Mouse (Mus musculus): ENCODE results near the gene Nhp2.

Gene Nhp2

GRCm38 (mm10) chr11:51619409-51620060 lies at the start of gene Nhp2:
Gene Nhp2 (plus strand): TSS chr11:51619735.
- peak; percentile 95 to 98 for DNase-seq (ENCODE audit: low spot score in 2 of 2)

DNA sequence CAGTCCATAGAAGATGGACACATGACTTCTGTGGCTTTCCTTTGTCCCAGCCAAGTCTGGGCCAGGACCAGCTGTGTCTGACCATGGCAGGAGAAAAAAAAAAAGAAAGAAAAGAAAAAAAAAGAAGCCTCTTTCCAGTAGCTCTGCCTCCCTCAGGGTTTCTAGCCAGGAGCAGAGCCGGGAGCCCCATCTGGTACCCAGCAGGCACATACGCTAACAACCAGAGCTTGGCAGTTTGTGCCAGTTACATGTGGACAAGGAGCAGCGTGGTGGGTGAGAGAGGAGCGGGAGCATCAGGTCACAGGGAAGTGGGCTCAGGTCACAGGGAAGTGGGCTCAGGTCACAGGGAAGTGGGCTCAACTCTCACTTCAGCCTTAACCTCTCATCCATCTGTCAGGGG lies 43.1 kb upstream of the Nhp2 start:
- DNase-seq (ENCODE audit: low spot score in 2 of 2): no peak

DNA sequence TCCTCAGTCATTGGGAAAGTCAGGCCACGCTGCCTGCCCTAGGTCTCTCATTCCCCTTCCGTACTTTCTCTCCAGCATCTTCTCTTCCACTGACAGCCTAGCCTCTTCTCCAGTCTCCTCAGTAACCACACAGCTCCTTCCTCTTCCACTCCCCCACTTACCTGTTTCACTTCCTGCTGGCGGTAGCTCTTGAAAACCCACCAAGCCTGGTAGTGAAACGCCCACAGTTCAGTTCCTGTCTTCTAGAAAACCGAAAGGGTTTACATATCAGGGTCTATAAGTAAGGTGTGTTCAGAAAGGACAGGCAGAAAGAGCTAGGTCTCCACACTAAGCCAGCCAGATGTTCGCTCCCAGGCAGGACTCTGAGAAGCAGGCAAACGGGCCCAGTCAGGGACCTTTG lies 41.9 kb upstream of the Nhp2 start:
- no peak for DNase-seq (ENCODE audit: low spot score in 2 of 2)

DNA sequence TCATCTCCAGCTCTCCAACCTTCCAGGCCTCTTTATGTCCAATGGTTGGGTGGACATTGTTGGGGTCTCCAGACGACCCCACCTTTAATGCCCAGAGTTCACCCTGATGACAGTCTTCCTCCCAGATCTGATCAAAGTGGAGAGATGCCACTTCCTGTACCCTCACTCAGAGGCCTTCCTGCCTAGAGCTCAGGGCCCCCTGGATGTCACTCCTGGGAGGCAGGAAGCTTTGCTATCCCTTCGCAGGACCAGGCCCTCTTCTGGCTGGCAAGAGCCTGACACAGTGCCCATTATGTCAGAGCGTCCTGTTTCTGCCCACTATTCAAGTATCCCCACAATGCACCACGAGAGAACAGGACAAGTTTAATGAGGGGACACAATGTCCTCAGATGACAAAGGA lies 40.5 kb upstream of the Nhp2 start:
- no peak for DNase-seq (ENCODE audit: low spot score in 2 of 2)

DNA sequence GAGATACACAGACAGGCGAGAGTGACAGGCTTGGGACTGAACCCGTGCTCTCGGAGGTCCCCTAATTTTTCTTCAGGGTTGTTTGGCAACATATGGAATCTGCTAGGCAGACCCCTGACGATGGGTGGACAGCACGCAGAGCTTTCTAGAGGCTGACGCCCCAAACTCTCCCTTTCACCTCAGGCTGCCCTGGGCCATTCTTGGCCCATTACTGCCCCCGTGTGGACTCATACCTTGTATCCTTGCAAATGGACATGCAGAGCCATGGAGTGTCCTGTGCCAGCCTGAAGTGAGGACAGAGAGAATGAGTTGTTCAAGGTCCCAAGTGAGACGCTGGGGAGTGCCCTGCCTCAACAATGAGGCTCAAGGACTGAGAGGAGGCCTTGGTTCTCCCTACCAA lies 36.8 kb upstream of the Nhp2 start:
- DNase-seq (ENCODE audit: low spot score in 2 of 2): peak; percentile 37 to 59

GRCm38 (mm10) chr11:51584057-51584430 lies 35.5 kb upstream of the Nhp2 start:
- peak in 1 of 2 experiments; percentile 18 for DNase-seq (ENCODE audit: low spot score in 2 of 2)

DNA sequence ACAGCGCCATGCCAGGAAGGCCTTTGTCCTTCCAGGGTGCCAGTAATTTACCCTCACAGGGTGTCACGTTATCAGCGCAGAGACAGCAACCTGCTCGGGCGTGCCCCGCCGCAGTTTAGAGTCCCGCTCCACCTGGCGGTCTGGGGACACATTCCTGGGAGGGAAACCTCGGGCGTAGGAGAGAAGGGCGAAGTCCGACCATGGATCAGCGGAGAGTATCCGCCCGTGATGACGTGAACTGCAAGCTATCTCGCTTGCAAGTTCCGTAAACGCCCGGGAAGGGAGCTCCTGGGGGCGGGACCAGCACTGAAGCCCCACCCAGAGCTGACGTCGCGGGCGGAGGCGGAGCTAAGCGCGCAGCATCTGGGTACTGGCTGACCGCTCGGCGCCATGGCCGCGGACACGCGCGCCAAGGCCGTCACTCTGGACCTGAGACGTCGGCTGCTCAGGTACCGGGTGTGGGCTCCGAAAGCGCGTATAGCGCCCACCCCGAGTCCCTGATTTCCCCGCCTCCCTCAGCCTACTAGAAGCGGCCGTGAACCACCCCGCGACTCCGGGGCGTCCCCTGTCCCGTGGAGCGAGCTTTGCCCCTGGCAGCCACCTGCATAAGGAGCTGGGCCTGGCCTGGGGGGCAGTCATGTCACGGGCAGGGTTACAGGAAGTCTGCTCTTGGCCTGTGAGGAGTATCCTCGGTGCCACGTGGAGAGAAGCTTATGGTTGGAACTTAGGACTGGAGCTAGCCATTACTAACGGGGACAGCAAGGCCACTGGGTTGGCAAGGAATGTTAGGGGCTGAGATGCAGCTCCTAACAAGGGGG lies 34.9 kb upstream of the Nhp2 start, which contains the start of gene Phykpl:
TSS of gene Phykpl (plus strand) at position 327 of the 818 bp plus-strand sequence.
- peak; percentile 97 to 98 for DNase-seq (ENCODE audit: low spot score in 2 of 2)

DNA sequence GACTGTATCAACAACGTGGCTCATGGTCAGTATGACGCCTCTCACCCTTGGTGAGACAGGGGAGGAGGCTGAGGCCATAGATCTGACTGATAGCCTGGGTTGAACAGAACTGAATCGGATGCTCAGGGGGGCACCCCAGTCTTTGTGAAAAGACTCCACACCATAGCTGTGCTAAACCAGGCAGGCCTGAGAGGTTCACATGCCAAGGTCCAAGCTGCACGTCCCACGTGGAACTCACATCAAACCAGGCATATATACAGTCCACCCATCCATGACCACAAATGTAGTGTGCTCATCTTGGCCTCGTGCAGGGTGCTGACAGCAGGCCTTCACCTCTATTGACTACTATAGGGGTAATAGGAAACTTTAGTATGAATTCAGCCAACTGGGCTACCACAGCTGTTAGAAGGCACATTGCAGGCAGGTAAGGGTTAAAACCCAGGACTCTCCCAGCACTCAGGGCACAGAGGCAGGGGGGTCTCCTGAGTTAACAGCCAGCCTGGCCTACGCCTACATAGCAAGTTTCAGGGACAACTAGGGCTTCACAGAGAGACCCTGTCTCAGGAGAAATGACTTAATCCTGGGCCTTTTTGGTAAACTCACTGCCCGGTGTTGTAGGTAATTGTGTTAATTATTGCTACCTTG lies 33.8 kb upstream of the Nhp2 start:
- no peak for DNase-seq (ENCODE audit: low spot score in 2 of 2)

DNA sequence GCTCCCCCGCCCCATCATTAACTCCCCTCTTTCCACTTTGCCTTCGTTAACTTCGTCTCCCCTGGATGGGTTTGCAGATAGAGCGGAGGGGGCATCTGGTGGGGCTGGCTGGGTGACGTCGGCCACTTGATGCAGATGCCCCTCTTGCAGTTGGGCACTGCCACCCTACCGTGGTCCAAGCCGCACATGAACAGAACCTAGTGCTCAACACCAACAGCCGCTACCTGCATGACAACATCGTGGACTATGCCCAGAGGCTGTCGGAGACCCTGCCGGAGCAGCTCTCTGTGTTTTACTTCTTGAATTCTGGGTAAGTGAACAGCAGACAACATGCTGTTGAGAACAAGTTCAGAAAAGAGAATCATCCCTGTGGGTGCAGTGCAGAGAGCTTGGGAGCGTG lies 33.1 kb upstream of the Nhp2 start:
- DNase-seq (ENCODE audit: low spot score in 2 of 2): no peak

DNA sequence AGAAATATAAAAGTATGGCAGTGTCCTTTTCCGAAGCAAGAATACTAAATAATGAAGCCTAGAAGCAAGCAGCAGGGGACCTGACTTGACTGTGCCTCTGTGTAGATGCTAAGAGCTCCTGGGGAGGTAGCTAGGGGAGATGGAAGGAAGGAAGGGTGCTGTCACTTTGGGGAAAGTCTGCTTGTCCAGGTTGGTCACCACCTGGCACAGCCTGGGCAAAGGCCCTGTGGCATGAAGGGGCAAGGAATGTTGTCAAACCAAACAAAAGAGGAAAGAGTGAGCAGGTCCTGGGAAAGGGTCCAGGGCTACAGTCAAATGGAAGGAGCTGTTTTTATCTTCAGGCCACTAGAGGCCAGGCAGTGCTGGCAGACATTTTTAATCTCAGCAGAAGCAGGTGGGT lies 32.5 kb upstream of the Nhp2 start:
- DNase-seq (ENCODE audit: low spot score in 2 of 2): no peak

DNA sequence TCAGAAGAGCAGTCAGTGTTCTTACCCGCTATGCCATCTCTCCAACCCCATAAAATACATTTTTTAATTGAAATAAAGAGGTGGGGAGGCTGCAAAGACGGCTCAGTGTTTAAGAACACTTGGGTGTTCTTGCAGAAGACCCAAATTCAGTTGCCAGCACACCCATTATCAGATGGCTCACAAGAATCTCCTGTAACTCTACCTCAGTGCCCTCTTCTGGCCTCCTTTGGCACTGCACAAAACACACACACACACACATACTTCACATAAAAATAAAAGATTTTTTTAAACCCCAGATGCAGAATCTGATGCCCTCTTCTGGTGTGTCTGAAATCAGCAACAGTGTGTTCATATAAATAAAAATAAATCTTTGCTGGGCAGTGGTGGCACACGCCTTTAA lies 30.7 kb upstream of the Nhp2 start:
- DNase-seq (ENCODE audit: low spot score in 2 of 2): no peak

GRCm38 (mm10) chr11:51590002-51590401 lies 29.5 kb upstream of the Nhp2 start:
- DNase-seq (ENCODE audit: low spot score in 2 of 2): no peak

DNA sequence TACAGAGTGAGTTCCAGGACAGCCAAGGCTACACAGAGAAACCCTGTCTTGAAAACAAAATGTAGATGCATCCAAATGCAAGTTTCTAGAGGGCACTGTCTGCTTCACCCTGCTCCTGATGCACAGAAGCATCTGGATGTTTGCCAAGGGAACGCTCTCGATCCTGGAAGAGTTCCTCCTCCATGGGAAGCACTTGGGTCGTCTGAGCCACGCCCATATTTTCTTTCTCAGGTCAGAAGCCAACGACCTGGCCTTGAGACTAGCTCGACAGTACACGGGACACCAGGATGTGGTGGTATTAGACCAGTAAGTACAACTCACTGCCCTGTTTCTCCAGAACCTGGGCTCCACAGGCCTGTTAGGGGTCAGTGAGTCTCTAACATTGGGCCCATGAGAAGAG lies 28.4 kb upstream of the Nhp2 start:
- no peak for DNase-seq (ENCODE audit: low spot score in 2 of 2)

DNA sequence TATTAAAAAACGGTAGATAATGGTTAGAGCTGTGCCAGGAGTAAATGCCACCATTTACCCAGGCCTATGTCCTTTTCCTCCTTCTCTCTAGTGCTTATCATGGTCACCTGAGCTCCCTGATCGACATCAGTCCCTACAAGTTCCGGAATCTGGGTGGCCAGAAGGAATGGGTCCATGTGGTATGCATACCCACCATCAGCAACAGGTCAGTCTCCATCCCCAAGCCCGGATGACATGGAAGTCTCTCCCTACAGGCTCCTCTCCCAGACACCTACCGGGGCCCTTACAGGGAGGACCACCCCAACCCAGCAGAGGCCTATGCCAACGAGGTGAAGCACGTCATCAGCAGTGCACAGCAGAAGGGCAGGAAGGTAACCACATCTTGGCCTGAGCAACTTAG lies 27.6 kb upstream of the Nhp2 start:
- no peak for DNase-seq (ENCODE audit: low spot score in 2 of 2)

- DNase-seq (ENCODE audit: low spot score in 2 of 2): no peak
Measured at GRCm38 (mm10) chr11:51593368-51593767, 26.2 kb upstream of the Nhp2 start.

- no peak for DNase-seq (ENCODE audit: low spot score in 2 of 2)
Measured at GRCm38 (mm10) chr11:51593849-51594248, 25.7 kb upstream of the Nhp2 start.

GRCm38 (mm10) chr11:51594715-51595350 lies 24.7 kb upstream of the Nhp2 start:
- DNase-seq (ENCODE audit: low spot score in 2 of 2): no peak

DNA sequence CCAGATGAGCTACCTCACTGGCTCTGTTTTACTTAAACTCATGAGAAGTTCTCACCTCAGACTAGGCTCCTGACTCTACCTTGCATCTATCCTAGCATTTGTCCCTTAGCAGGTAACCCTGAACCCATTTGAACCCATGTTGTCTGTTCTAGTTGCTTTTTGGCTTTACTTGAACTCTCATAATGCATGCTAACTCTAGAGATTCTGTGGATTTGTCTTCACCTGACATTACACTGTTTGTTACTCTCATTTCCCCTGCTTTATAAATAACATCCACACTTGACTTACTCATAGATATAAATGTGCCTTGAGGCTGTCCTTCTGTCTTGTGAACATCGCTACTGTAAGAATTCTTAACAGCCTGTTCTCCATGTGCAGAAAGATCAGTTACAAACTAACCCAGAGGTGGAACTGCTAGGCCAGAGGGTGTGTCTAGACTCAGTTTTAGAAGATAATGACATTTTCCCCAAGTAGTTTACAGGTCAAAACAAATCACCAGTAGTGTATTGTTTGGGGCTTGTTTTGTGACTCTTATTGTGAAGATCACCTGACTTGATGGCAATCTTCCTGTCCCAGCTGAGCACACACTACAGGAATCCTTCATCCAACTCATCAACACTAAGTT lies 24.0 kb upstream of the Nhp2 start:
- no peak for DNase-seq (ENCODE audit: low spot score in 2 of 2)

GRCm38 (mm10) chr11:51597553-51597952 lies 22.0 kb upstream of the Nhp2 start:
- no peak for DNase-seq (ENCODE audit: low spot score in 2 of 2)

- no peak for DNase-seq (ENCODE audit: low spot score in 2 of 2)
Measured at GRCm38 (mm10) chr11:51602253-51602652, 17.3 kb upstream of the Nhp2 start.

DNA sequence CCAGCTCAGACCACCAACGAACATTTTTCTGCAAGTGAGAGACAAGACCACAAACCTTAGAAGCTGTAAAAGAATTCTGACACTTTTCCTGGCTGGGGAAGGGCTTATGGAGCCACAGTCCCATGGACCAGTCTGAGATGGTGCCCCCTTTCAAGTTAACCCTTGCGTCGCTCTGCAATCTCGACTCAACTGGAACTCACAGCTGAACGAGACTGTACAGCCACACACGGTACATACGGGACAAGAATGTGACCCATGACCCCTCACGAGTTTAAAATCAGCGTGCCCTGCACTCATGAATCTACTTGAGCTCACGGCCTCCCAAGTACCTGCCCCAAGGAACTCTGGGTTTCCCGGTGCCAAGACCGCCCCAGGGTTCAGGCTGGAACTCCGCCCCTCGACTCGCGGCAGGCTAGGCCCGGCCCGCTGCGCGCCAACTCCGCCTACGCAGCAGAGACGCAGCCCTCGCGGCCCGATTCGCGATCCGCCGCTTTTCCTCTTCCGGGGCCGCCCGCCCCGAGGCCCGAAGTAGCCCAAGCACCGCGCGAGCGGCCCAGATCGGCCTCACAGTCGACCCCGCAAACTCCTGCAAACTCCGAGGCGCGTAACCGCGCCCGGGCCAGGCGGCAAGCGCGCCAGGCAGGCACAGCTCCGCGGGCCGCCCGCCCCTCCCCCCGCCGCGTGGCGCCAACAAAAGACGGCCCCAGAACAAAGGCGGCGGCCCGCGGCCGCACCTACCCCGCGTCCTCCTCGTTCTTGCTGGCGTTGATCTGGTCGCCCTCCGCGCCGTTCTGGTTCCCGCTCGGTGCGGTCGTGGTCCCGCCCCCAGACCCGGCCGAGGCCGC lies 13.7 kb upstream of the Nhp2 start:
- DNase-seq (ENCODE audit: low spot score in 2 of 2): peak; percentile 89 to 90
